Comparison of ENCODE assay signal across 25 mouse cellular contexts in the genomic region with DNA sequence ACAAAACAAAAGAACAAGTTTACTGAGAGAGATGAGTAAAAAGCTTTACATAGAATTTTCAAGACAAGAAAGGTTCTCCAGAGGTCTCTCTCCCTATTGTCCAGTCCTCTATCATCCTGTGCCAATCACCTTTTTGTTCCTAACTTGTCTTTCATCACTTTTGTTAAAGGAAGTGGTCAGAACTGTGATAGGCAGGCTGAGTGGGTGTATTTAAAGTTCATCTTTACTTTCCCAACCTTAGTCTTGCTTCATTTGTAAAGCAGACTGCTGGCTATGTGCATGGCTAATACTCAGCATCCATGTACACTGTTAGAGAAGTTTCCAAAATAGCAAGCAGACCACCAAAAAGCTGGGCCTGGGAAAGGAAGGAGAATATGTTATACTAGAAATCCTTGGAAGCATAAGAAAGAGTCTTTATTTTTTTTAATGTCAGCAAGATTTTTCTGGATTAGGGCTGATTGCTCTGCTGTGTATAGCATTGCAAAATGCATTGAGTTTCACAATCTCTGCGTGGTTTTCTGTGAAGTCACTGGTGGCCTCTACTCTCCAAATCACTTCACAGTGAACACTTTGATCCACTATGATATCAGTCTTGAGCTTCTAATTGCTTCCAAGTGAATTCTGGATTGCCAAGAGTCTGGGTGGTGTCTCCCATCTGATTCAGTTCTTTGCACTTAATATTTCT.
DNase-seq lines count a peak whose midpoint lies in the region; ATAC-seq lines count a peak whose summit lies in the region.
"Had no signal": no experiment of that assay in that cellular context is flagged by ENCODE, and none has a peak within 500 bp of the region (broad histone marks: within the 10 kb centered on the region; RNA-seq: fewer than 3 reads in every experiment).

No protein-coding gene starts in this region.

- WGBS in lung, embryonic 16.5 days, result 62% methylated on average over 1 of the region's 1 CpGs

- H3K27me3 ChIP-seq in lung, embryonic 16.5 days (ENCODE audit: control insufficient read depth, insufficient read depth, low read depth, low read length), result no peaks in the 10 kb centered on the region
- H3K27me3 ChIP-seq: embryonic facial prominence, embryonic 12.5 days; heart, embryonic 13.5 days; hindbrain, embryonic 15.5 days; intestine, embryonic 15.5 days; kidney, embryonic 15.5 days; midbrain, embryonic 12.5 days; neural tube, embryonic 12.5 days had no signal

- peak; percentile 76 for ATAC-seq in lung, embryonic 16.5 days (ENCODE audit: low read depth)
- ATAC-seq: forebrain, embryonic 16.5 days; intestine, embryonic 15.5 days had no signal

- no peaks in the 10 kb centered on the region for H3K9me3 ChIP-seq in lung, embryonic 16.5 days (ENCODE audit: control insufficient read depth, low read length)
- H3K9me3 ChIP-seq: embryonic facial prominence, embryonic 12.5 days; heart, embryonic 13.5 days; hindbrain, embryonic 15.5 days; intestine, embryonic 15.5 days; kidney, embryonic 15.5 days; midbrain, embryonic 12.5 days; neural tube, embryonic 12.5 days had no signal

- no peaks in the 10 kb centered on the region for H3K4me1 ChIP-seq in lung, embryonic 16.5 days (replicated peaks; ENCODE audit: control insufficient read depth, insufficient read depth, low read length)
- H3K4me1 ChIP-seq: embryonic facial prominence, embryonic 12.5 days; heart, embryonic 13.5 days; hindbrain, embryonic 15.5 days; intestine, embryonic 15.5 days; kidney, embryonic 15.5 days; midbrain, embryonic 12.5 days; neural tube, embryonic 12.5 days had no signal

- no peak overlapping the region for H3K4me2 ChIP-seq in lung, embryonic 16.5 days (ENCODE audit: low read depth, low read length)
- H3K4me2 ChIP-seq: embryonic facial prominence, embryonic 12.5 days; heart, embryonic 13.5 days; hindbrain, embryonic 15.5 days; intestine, embryonic 15.5 days; kidney, embryonic 15.5 days; liver, embryonic 11.5 days; midbrain, embryonic 12.5 days; neural tube, embryonic 12.5 days had no signal

- H3K4me3 ChIP-seq in lung, embryonic 16.5 days (ENCODE audit: low read length), result no peak overlapping the region
- H3K4me3 ChIP-seq: embryonic facial prominence, embryonic 12.5 days; heart, embryonic 13.5 days; hindbrain, embryonic 15.5 days; intestine, embryonic 15.5 days; kidney, embryonic 15.5 days; left cerebral cortex, adult 2 months; midbrain, embryonic 12.5 days; neural tube, embryonic 12.5 days had no signal

- no peak overlapping the region for H3K27ac ChIP-seq in lung, embryonic 16.5 days (ENCODE audit: low read length)
- H3K27ac ChIP-seq: embryonic facial prominence, embryonic 12.5 days; heart, embryonic 13.5 days; hindbrain, embryonic 15.5 days; intestine, embryonic 15.5 days; kidney, embryonic 15.5 days; left cerebral cortex, adult 2 months; macrophage; midbrain, embryonic 12.5 days; neural tube, embryonic 12.5 days had no signal

- no peak overlapping the region for H3K9ac ChIP-seq in lung, embryonic 16.5 days (ENCODE audit: low read length)
- H3K9ac ChIP-seq: embryonic facial prominence, embryonic 12.5 days; heart, embryonic 13.5 days; hindbrain, embryonic 15.5 days; intestine, embryonic 15.5 days; kidney, embryonic 15.5 days; midbrain, embryonic 12.5 days; neural tube, embryonic 12.5 days had no signal

- no peaks in the 10 kb centered on the region for H3K36me3 ChIP-seq in lung, embryonic 16.5 days (ENCODE audit: control insufficient read depth, insufficient read depth, low read length)
- H3K36me3 ChIP-seq: embryonic facial prominence, embryonic 12.5 days; heart, embryonic 13.5 days; hindbrain, embryonic 15.5 days; intestine, embryonic 15.5 days; kidney, embryonic 15.5 days; midbrain, embryonic 12.5 days; neural tube, embryonic 12.5 days had no signal

- peak; percentile 8 for DNase-seq in adrenal gland, adult 8-10 months
- DNase-seq in adrenal gland, adult 18-20 months (ENCODE audit: low spot score in 2 of 2), result no peak
- no peak for DNase-seq in lung, postnatal 4 days
- DNase-seq in fibroblast of lung, adult 2 months (ENCODE audit: low read depth), result peak; percentile 40
- peak; percentile 38 for DNase-seq in skeletal muscle tissue, adult 2 months (ENCODE audit: low read depth, low spot score)
- DNase-seq in retina, embryonic 14.5 days (ENCODE audit: low spot score), result no peak
- no peak for DNase-seq in cerebellum, postnatal 25 days
- DNase-seq: cerebellum, adult 8-10 months; heart, postnatal 4 days; kidney, postnatal 4 days; layer of hippocampus, adult 9-11 months; right cerebral cortex, adult 18-20 months; thymus, postnatal 25 days had no signal

Comparison
In these comparisons a context has a peak if more than half of its experiments do, and no peak if none do; other contexts are left out.
1. DNase-seq: peak in adrenal gland, adult 8-10 months (single experiment), fibroblast of lung, adult 2 months (single experiment) and skeletal muscle tissue, adult 2 months (single experiment); none in adrenal gland, adult 18-20 months (0 of 2), lung, postnatal 4 days (0 of 2), retina, embryonic 14.5 days (single experiment) and cerebellum, postnatal 25 days (0 of 2).